Mouse (Mus musculus) urinary bladder, postnatal 36 days (tissue): ENCODE results near the gene Krr1.
A peak's percentile ranks its signal among the peaks of the same experiment; 100 is the strongest.
"Not testable (repeated sequence)": the region's sequence is repeated elsewhere in the genome, so short reads cannot be mapped to it uniquely, and the experiment has no call there.

Experiments
- DNase-seq, 2 experiments: peaks; one replicate each; pipeline ENCODE4 v3.0.0; 2022; ENCODE audit warnings: low spot score in 2 of 2, mixed read lengths in 1 of 2

Krr1 gene

DNA sequence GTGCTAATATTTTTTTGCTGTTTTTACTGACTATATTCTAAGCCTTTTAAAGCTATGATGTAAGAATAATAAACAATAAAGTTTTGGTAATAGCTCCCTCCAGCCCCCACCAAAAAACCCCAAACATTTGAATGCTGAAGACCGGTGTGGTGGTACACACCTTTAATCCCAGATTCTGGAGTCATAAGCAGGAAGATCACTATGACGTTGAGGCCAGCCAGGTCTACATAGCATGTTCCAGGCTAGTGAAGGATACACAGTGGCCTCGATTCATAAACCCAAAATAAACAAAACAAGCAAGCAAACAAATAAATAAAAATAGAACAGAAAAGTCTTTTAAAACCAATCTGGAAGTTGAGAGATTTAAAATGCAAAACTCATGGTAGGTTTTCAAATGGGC, 535 bp upstream of the Krr1 start:
- DNase-seq, result no peak

DNA sequence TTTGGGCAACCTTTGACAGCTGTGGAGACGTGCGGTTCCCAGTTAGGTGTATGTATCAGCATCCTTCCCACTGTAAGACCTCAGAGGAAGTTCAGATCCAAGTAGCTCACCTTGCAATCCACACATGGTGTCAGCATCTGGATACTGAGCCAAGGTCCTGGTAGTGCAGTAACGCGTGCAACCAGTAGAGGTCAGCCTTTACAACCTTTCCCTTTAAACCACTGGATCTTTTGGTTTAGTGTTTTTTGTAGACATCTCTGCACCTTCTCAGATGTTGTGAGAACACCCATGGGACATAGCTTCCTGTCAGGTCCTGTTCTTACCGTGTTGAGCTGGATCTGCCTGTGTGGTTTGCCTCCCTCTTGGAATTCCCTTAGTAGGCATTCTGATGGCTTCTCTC, 5.1 kb downstream of the Krr1 start:
- DNase-seq, result peak; percentile 28 to 61

DNA sequence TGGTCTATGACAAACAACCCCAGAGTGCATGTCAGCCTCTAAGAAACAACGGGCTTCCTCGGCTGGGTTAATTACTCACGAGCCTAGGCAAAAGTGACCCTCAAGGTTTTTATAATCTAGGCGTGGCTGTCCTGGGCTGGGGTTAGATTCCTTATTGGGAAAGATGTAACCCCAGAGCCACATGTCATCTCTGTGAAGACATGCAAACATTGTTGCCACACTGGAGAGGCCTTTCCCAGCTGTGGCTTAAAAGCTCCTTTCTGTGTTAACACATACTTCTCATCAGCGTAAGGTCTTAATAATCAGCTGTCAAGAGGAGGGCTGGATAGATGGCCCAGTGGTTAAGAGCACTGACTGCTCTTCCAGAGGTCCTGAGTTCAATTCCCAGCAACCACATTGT, 10.6 kb downstream of the Krr1 start:
- DNase-seq, result no peak

DNA sequence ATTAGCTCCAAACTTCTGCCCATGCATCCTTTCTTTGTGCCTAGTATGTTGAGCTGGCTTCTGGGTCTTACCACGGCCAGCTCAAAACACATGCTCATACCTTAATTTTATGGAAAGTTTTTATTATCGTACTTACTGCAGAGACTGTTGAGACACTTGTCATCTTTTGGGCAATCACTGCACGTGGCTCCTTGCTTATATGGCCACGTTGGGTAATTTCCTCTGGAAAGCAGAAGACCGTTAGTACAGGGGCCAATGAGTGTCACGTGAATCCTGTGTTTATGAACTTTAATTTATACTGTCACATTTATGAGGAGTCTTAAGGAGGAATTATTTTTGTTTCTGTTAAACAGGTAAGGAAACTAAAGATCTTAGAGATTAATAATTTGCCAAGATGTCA, 14.0 kb downstream of the Krr1 start:
- no peak for DNase-seq

DNA sequence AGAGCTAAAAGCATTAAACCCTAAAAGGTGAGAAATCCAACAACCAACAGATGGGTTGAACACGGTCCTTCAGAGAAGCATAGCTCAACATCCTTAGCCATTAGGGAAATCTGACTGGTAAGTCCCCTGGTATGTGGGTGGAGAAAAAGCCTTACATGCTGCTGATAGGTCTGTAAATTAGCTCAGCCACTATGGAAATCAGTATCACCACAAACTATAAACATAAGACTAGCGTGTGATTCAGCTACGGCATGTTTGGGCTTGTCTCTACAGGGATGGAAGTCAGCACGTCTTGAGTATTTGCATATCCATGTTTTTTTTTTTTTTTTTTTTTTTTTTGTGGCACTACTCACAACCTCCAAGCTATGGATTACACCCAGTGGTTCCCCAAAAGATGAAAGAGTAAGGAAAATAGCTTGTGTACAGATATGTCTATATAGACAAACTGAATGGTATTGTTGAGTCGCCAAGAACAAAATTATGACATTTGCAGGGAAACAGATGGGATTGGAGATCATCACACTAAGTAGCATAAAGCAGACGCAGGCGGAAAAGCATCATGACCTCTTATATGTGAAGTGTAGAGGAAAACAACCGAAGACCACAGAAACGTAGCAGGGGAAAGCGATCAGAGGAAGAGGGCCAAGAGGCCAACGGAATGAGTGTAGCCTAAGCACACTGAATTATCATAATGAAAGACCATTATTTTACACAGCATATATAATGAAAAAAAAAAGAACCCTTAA, 23.5 kb downstream of the Krr1 start:
- DNase-seq, result no peak

DNA sequence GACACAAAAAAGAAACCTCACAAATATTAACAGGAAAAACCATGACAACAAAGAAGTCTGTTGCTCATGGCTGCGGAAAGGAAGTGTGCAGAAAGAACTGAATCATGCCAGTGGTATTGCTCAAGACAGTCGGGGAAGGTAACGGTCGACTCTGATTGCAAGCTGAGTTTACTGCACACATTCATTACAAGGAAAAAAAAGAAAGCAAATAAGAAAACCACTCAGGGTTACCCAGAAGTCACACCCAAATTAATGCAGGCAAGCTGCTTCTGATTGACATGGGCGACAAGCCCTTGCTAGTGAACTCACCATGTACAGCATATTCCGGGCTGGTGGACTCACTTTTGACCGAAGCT, 24.1 kb downstream of the Krr1 start:
- no peak for DNase-seq

DNA sequence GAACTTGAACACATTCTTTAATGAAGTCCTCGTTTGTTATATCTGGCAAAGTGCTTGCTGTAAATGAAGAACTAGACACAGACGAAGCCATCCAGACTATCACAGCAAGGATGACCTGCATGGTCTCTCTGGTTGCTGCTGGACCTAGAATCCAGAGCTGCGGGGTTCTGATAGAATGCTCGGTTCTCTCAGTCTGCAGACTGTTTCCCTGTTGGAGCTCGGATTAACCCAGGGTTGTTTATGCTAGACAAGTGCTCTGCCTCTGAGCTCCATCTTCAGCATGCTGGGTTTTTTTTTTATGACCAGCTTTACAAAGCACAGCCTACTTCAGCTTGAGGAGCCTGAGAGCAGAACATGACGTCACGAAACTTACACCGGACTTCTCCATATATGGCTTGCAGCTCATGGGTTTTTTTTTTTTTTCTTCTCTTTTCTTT, 24.5 kb downstream of the Krr1 start:
- no peak for DNase-seq

DNA sequence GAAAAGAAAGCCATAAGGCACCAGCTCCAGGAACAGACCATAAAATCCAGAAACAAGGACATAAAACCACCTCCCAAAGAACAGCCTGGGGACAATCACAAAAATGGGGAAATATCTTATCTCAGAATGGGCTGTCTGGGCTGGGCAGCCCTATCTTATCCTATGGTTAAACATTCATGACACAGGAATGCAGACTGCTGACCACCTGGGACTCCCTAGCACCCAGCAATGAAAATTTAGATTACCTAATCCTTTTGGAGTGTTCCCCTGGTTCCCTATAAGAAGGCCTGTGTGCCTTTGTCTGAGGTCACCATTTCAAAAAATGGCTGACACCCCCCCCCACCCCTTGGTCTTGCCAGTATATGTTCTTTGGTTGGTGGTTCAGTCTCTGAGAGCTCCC, 25.2 kb downstream of the Krr1 start:
- DNase-seq, result no peak

DNA sequence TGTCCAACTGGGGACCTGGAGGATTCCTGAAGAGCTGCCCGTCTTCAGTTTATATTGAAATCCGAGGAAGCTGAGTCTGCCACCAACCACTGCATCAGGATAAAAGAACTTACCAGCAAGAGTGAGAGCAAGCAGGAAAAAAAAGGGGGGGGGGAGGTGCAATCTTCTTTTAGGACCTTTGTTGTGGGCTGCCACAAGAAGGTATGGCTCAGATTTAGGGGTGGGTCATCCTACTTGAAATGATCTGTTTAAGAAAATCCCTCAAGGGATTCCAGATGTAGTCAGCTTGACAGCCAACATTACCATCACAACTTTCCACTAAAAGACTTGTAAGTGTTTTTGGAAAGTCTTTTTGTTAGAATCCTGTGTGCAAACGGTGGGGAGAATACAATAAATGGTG, 27.3 kb downstream of the Krr1 start:
- no peak for DNase-seq

DNA sequence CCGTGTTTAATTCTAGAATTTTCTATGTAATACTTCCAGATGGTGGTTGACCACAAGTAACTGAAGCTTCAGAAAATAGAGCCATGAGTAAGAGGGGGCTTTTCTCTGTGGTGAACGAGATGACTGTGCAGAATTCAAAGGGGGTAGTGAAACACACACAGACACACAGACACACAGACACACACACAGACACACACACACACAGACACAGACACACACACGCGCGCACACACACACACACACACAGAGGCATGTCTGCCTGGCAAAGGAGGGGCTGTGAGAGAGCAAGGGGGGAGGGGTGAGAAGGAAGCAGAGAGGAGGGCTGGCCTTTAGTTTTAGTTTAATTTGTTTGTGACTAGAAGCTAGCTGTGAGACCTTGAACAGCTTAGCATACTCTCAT, 28.1 kb downstream of the Krr1 start:
- DNase-seq, result no peak

DNA sequence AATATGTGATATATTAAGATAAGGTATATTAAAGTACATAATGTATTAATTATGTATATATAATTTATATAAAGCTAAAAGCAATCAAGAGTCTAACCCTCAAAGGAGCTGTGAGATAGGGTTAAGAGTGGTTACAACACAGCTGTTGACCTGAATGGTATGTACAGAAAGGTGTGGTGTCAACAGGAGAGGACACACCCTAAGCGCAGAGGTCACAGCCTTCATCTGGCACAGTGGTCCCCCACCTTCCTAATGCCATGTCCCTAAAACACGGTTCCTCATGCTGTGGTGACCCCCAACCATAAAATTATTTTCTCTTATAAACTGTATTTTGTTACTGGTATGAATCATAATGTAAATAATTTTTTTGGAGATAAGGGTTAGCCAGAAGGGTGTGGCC, 28.9 kb downstream of the Krr1 start:
- no peak for DNase-seq

DNA sequence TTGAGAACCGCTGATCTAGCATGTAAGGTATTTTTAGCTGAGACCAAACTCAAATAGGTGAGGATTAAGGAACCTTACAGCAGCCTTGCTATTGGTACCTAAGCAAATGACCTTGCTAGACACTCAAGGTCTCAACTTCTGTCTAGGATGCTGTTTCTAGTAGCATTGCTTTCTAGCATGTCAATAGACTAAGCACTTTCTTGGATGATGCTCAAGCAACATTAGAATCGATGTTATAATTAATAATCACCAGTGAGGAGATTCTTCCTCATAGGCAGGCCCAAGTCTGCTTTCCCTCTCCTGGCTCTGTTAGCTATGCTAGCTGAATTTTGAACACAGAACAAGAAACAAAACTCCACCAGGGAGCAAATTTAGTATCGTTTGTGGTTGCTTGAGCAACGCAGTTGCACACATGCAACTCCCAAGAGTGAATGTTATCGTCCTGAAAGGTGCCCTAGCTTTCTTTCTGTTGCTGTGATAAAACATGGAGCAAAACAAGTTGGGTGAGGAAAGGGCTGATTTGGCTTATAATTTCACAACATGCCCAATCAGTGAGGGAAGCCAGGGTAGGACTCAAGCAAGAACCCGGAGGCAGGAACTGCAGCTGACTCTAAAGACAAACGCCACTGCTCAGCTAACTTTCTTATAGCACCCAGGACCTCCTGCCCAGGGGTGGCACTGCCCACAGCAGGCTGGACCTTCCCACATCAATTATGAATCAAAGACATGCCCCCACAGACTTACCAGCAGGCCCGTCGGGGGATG, 29.5 kb downstream of the Krr1 start:
- no peak for DNase-seq

DNA sequence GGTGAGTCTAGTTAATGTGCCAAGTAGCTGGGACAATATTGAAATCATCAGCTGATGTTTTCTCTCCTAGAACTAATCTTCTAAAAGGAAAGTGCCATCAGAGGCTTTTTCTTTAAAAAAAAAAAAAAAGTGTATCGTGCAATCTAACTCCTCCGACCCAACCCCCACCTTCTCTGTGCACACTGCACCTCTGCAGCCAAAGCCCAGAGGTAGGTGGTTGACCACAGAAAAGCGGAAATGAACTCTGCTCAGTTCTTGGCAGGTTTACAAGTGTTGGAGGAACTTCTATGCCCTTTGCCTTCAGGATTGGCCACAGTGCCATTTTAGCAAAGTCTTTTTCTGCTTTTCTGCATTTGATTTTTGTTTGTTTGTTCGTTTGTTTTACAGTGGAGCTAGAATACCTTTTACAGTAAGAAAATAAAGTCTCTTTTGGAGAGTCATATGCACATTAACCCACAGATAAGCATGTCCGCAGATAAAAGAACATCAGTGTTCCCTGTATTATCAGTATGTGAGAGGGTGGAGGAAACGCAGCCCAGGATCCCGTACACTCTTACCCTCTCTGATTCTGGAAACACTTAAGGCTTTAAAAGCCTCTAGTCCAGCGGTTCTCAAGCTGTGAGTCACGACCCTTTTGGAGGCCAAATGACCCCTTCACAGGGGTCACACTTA, 30.2 kb downstream of the Krr1 start, which contains the start of gene Glipr1:
TSS of gene Glipr1 (minus strand) at position 88 of the 672 bp plus-strand sequence.
- no peak for DNase-seq

DNA sequence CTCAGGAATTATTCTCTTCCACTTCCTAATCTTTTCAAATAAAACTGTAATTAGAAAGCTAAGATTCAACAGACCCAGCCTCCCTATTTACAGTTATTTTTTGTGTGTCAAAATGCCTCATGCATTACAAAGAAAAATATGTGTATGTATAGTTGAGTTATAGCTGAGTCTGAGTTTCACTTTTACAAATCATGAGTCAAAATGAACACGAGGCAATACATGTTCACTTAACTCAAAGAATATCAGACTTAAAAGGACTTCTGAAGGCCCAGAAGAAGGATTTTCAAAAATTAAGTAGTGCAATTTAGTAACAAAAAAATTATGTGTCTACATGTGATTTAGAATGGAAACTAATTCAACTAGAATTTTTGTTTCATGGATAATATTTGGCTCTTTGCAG, 37.0 kb downstream of the Krr1 start:
- DNase-seq, result not testable (repeated sequence)

DNA sequence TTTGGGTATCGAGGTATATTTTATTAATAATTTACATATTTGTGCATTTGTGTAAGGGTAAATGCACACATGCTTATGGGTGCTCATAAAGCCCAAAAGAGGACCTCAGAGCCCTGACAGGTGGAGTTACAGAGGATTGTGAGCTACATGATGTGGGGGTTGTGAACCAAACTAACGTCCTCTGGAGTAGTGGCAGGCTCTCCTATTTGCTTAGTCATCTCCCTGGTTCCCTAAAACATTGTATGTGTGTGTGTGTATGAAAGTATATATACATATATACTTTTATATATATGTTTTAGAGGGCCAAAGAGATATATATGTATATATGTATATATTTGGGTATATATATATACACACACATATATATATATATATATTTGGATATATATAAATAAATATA, 51.1 kb downstream of the Krr1 start:
- DNase-seq, result no peak

DNA sequence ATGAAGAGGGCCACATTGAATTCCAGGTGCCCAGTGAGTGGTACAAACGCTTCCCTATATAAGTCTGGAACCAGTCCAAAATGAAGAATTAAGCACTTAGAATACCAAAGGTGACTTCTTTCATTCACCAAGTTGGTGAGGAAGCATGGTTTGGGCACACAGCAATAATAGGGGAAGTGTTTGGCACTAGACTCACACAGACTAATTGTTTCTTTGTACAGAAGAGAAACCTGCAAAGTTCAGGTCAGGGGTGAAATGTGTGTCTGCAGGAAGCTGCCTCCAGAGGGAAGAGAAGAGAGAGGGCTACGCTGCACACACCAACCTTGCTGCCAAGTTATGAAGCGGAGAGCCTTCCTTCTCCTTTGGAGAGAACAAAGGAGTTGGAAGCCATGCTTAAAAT, 56.2 kb downstream of the Krr1 start:
- not testable (repeated sequence) for DNase-seq
